Mouse (Mus musculus) hindbrain, embryonic 16.5 days (tissue): ENCODE measurements around the gene Mast4. TPM values are rescaled to one million over a fixed set of nuclear protein-coding genes. Genes with fewer than 3 reads are reported as not detected.

ENCODE experiments used
- ATAC-seq: fragments of 200-750 bp; cut with Nextera tagmentation; 2 replicates; pipeline ENCODE4 v1.8.0; 2017; ENCODE audit warnings: moderate TSS enrichment, moderate library complexity
- H3K27ac ChIP-seq: fragments of 300-500 bp; sonication (generic); 2 replicates; pipeline ENCODE4 v1.5.1; 2014; ENCODE audit warnings: low read depth, mild to moderate bottlenecking, control low read depth, low read length, moderate library complexity
- H3K27me3 ChIP-seq: fragments of 300-500 bp; sonication (generic); replicated peaks from 2 replicates; pipeline ENCODE4 v1.6.1; 2014; ENCODE audit warnings: low read length; ENCODE audit not compliant: control insufficient read depth, insufficient read depth
- H3K36me3 ChIP-seq: fragments of 300-500 bp; sonication (generic); 2 replicates; pipeline ENCODE4 v1.6.1; 2014; ENCODE audit warnings: mild to moderate bottlenecking, low read length, moderate library complexity, mixed read lengths; ENCODE audit not compliant: control insufficient read depth, insufficient read depth
- H3K4me1 ChIP-seq: fragments of 300-500 bp; sonication (generic); 2 replicates; pipeline ENCODE4 v1.6.1; 2014; ENCODE audit warnings: low read depth, low read length; ENCODE audit not compliant: control insufficient read depth, insufficient read depth
- H3K4me2 ChIP-seq: fragments of 300-500 bp; sonication (generic); 2 replicates; pipeline ENCODE4 v1.6.1; 2014; ENCODE audit warnings: mild to moderate bottlenecking, low read length, control low read depth, moderate library complexity
- H3K4me3 ChIP-seq: fragments of 300-500 bp; sonication (generic); 2 replicates; pipeline ENCODE4 v1.5.1; 2014; ENCODE audit warnings: mild to moderate bottlenecking, low read length, control low read depth, moderate library complexity
- H3K9ac ChIP-seq: fragments of 300-500 bp; sonication (generic); 2 replicates; pipeline ENCODE4 v1.6.1; 2014; ENCODE audit warnings: low read depth, mild to moderate bottlenecking, control low read depth, low read length, moderate library complexity
- H3K9me3 ChIP-seq: fragments of 300-500 bp; sonication (generic); 2 replicates; pipeline ENCODE4 v1.6.1; 2014; ENCODE audit warnings: mild to moderate bottlenecking, low read length, moderate library complexity; ENCODE audit not compliant: control insufficient read depth
- WGBS: fragments of 180-500 bp; shearing (Covaris S2); extraction: QIAGEN DNeasy Blood & Tissue Kit; methylation state at CpG from one replicate; pipeline ENCODE4 v1.1.7; 2014; 5-methylcytosine and 5-hydroxymethylcytosine counted together
- polyA plus RNA-seq: library from polyadenylated mRNA; unstranded; fragments of >200 nt; fragmentation: Nextera tagmentation; extraction: Ambion mirVana; gene quantifications from 2 replicates; pipeline ENCODE4 v1.2.1, GENCODE M21; 2015

Mast4 gene
- polyA plus RNA-seq, 1 experiment from 2014 or later, result 24.6 TPM

- H3K4me2 ChIP-seq, result no peak overlapping the region
- no peak overlapping the region for H3K27ac ChIP-seq
- H3K4me1 ChIP-seq, result 0 out of 2 replicates have a peak, but pooled peaks cover 3% of the 10 kb centered on the region
- no peaks in the 10 kb centered on the region for H3K36me3 ChIP-seq
- 82% methylated on average over 7 of the region's 7 CpGs for WGBS
- H3K9me3 ChIP-seq, result no peaks in the 10 kb centered on the region
- H3K9ac ChIP-seq, result no peak overlapping the region
- H3K27me3 ChIP-seq, result no peaks in the 10 kb centered on the region
- H3K4me3 ChIP-seq, result no peak overlapping the region
- no peak for ATAC-seq
These were observed 341.4 kb downstream of the Mast4 start for GRCm38 (mm10) chr13:102992680-102993423.

- WGBS, result 37% methylated on average over 11 of the region's 11 CpGs
- H3K9ac ChIP-seq, result no peak overlapping the region
- no peaks in the 10 kb centered on the region for H3K27me3 ChIP-seq
- 0 out of 2 replicates have a peak, but pooled peaks cover 3% of the 10 kb centered on the region for H3K4me1 ChIP-seq
- H3K9me3 ChIP-seq, result no peaks in the 10 kb centered on the region
- H3K36me3 ChIP-seq, result no peaks in the 10 kb centered on the region
- H3K27ac ChIP-seq, result no peak overlapping the region
- no peak for ATAC-seq
- H3K4me3 ChIP-seq, result no peak overlapping the region
- H3K4me2 ChIP-seq, result no peak overlapping the region
These were observed 342.4 kb downstream of the Mast4 start for GRCm38 (mm10) chr13:102991928-102992327.

GRCm38 (mm10) chr13:102991196-102991595, 343.1 kb downstream of the Mast4 start:
- Histone ChIP-seq H3K4me1 (0 out of 2 replicates have a peak, but pooled peaks cover 3% of the 10 kb centered on the region), H3K9me3 (no peaks in the 10 kb centered on the region), H3K27ac (no peak overlapping the region), H3K4me3 (no peak overlapping the region), H3K36me3 (no peaks in the 10 kb centered on the region), H3K9ac (no peak overlapping the region), H3K4me2 (no peak overlapping the region), H3K27me3 (no peaks in the 10 kb centered on the region)
- WGBS, result 91% methylated on average over 7 of the region's 7 CpGs
- ATAC-seq, result no peak

- Histone ChIP-seq H3K4me3 (no peak overlapping the region), H3K36me3 (no peaks in the 10 kb centered on the region), H3K9ac (no peak overlapping the region), H3K27ac (no peak overlapping the region), H3K4me2 (no peak overlapping the region), H3K4me1 (0 out of 2 replicates have a peak, but pooled peaks cover 3% of the 10 kb centered on the region), H3K27me3 (no peaks in the 10 kb centered on the region), H3K9me3 (no peaks in the 10 kb centered on the region)
- no peak for ATAC-seq
- WGBS, result 88% methylated on average over 1 of the region's 1 CpGs
These were observed 344.2 kb downstream of the Mast4 start for GRCm38 (mm10) chr13:102990085-102990484.

- Histone ChIP-seq H3K36me3 (no peaks in the 10 kb centered on the region), H3K4me2 (no peak overlapping the region), H3K27ac (no peak overlapping the region), H3K9me3 (no peaks in the 10 kb centered on the region), H3K4me1 (0 out of 2 replicates have a peak, but pooled peaks cover 3% of the 10 kb centered on the region), H3K4me3 (no peak overlapping the region), H3K27me3 (no peaks in the 10 kb centered on the region), H3K9ac (no peak overlapping the region)
- no peak for ATAC-seq
- 60% methylated on average over 11 of the region's 11 CpGs for WGBS
These were observed 344.7 kb downstream of the Mast4 start for GRCm38 (mm10) chr13:102989616-102990015.

- no peak overlapping the region for H3K27ac ChIP-seq
These were observed 345.3 kb downstream of the Mast4 start for GRCm38 (mm10) chr13:102988976-102989375.

GRCm38 (mm10) chr13:102988251-102988895, 345.9 kb downstream of the Mast4 start:
- Histone ChIP-seq H3K27ac (no peak overlapping the region), H3K9ac (no peak overlapping the region), H3K4me3 (no peak overlapping the region), H3K27me3 (no peaks in the 10 kb centered on the region), H3K9me3 (no peaks in the 10 kb centered on the region), H3K4me1 (0 out of 2 replicates have a peak, but pooled peaks cover 3% of the 10 kb centered on the region), H3K36me3 (no peaks in the 10 kb centered on the region), H3K4me2 (no peak overlapping the region)
- 70% methylated on average over 11 of the region's 11 CpGs for WGBS
- ATAC-seq, result no peak

More at GRCm38 (mm10) chr13:102988976-102989375, 345.3 kb downstream of the Mast4 start:
- H3K9ac ChIP-seq, result no peak overlapping the region
- no peaks in the 10 kb centered on the region for H3K27me3 ChIP-seq
- ATAC-seq, result no peak
- H3K9me3 ChIP-seq, result no peaks in the 10 kb centered on the region
- 0 out of 2 replicates have a peak, but pooled peaks cover 3% of the 10 kb centered on the region for H3K4me1 ChIP-seq
- 92% methylated on average over 4 of the region's 4 CpGs for WGBS
- H3K36me3 ChIP-seq, result no peaks in the 10 kb centered on the region
- no peak overlapping the region for H3K4me3 ChIP-seq
- H3K4me2 ChIP-seq, result no peak overlapping the region

GRCm38 (mm10) chr13:102984550-102984949, 349.7 kb downstream of the Mast4 start:
- H3K4me1 ChIP-seq, result no peaks in the 10 kb centered on the region
- ATAC-seq, result no peak

GRCm38 (mm10) chr13:102973853-102974252, 360.4 kb downstream of the Mast4 start:
- H3K4me3 ChIP-seq, result no peak overlapping the region
- no peaks in the 10 kb centered on the region for H3K4me1 ChIP-seq
- 83% methylated on average over 5 of the region's 5 CpGs for WGBS
- no peak overlapping the region for H3K4me2 ChIP-seq
- H3K9me3 ChIP-seq, result no peaks in the 10 kb centered on the region
- no peaks in the 10 kb centered on the region for H3K27me3 ChIP-seq
- no peak overlapping the region for H3K9ac ChIP-seq
- ATAC-seq, result no peak
- H3K36me3 ChIP-seq, result no peaks in the 10 kb centered on the region
- H3K27ac ChIP-seq, result no peak overlapping the region

More at GRCm38 (mm10) chr13:102984550-102984949, 349.7 kb downstream of the Mast4 start:
- Histone ChIP-seq H3K27ac (no peak overlapping the region), H3K27me3 (no peaks in the 10 kb centered on the region), H3K9me3 (peaks cover 2% of the 10 kb centered on the region; the same call in 1 of the 2 replicates), H3K9ac (no peak overlapping the region), H3K4me3 (no peak overlapping the region), H3K36me3 (no peaks in the 10 kb centered on the region), H3K4me2 (no peak overlapping the region)
- WGBS, result over 99% methylated on average over 4 of the region's 4 CpGs
